ENCODE assay signal across 24 mouse cellular contexts in genomic region chr2:140042081-140042480, GRCm38 (mm10). TPM values are rescaled to one million over a fixed set of nuclear protein-coding genes. Genes with fewer than 3 reads are reported as not detected.
DNase-seq lines count a peak whose midpoint lies in the region; ATAC-seq and TF ChIP-seq lines count a peak whose summit lies in the region.
"Had no signal": no experiment of that assay in that cellular context is flagged by ENCODE, and none has a peak within 500 bp of the region (broad histone marks: within the 10 kb centered on the region; RNA-seq: fewer than 3 reads in every experiment).

No protein-coding gene starts in this region.

- no peak for DNase-seq in heart, postnatal 0 days (ENCODE audit: low spot score)
- DNase-seq in heart, adult 8-10 months (ENCODE audit: low spot score) = no peak
- DNase-seq in induced T-regulatory cell, adult 2 months (ENCODE audit: low read depth) = peak; percentile 80
- DNase-seq in thymus, adult 18-20 months = peak; percentile 31 to 55
- DNase-seq in thymus, postnatal 36 days = peak; percentile 56 to 66
- DNase-seq in adrenal gland, adult 8-10 months = no peak
- no peak for DNase-seq in stomach, postnatal 0 days (ENCODE audit: low spot score)
- no peak for DNase-seq in layer of hippocampus, postnatal 14 days (ENCODE audit: low spot score in 2 of 2)
- DNase-seq: adrenal gland, postnatal 25 days; cerebellum, adult 9-11 months; forebrain, postnatal 0 days; gastrocnemius, postnatal 36 days; kidney, adult 9 months; kidney, postnatal 36 days; layer of hippocampus, adult 9-11 months; liver; right cerebral cortex, postnatal 25 days had no signal

- no peak overlapping the region for H3K4me2 ChIP-seq in heart, postnatal 0 days (ENCODE audit: low read depth, low read length)
- H3K4me2 ChIP-seq in stomach, postnatal 0 days (replicated peaks; ENCODE audit: low read depth) = no peak overlapping the region
- H3K4me2 ChIP-seq: embryonic facial prominence, embryonic 15.5 days; hindbrain, embryonic 15.5 days had no signal

- WGBS in heart, postnatal 0 days = 90% methylated on average over 10 of the region's 10 CpGs
- 96% methylated on average over 10 of the region's 10 CpGs for WGBS in stomach, postnatal 0 days

- no peak overlapping the region for H3K4me3 ChIP-seq in heart, postnatal 0 days (ENCODE audit: low read depth, low read length)
- no peak overlapping the region for H3K4me3 ChIP-seq in stomach, postnatal 0 days (ENCODE audit: low read depth, low read length)
- H3K4me3 ChIP-seq: embryonic facial prominence, embryonic 15.5 days; heart, adult 2 months; hindbrain, embryonic 15.5 days; left cerebral cortex, adult 2 months; limb, embryonic 10.5 days had no signal

- 0 out of 2 replicates have a peak overlapping the region, but pooled peaks have one; percentile 6 for H3K27ac ChIP-seq in heart, postnatal 0 days (ENCODE audit: low read depth)
- no peak overlapping the region for H3K27ac ChIP-seq in stomach, postnatal 0 days (replicated peaks)
- H3K27ac ChIP-seq: embryonic facial prominence, embryonic 15.5 days; heart, adult 2 months; hindbrain, embryonic 15.5 days; left cerebral cortex, adult 2 months; limb, embryonic 10.5 days had no signal

- peaks cover 13% of the 10 kb centered on the region; the same call in 1 of the 2 replicates for H3K36me3 ChIP-seq in heart, postnatal 0 days (replicated peaks; ENCODE audit: control insufficient read depth, insufficient read depth, low read length)
- peaks cover 4% of the 10 kb centered on the region; the same call in 1 of the 2 replicates for H3K36me3 ChIP-seq in stomach, postnatal 0 days (ENCODE audit: control insufficient read depth, insufficient read depth, low read length)

- H3K9me3 ChIP-seq in heart, postnatal 0 days (replicated peaks; ENCODE audit: control insufficient read depth, low read length) = no peaks in the 10 kb centered on the region
- H3K9me3 ChIP-seq in stomach, postnatal 0 days (ENCODE audit: control insufficient read depth, low read length) = no peaks in the 10 kb centered on the region
- H3K9me3 ChIP-seq: embryonic facial prominence, embryonic 15.5 days; hindbrain, embryonic 15.5 days; limb, embryonic 10.5 days had no signal

- H3K4me1 ChIP-seq in heart, postnatal 0 days (ENCODE audit: control insufficient read depth, insufficient read depth) = no peaks in the 10 kb centered on the region
- H3K4me1 ChIP-seq in stomach, postnatal 0 days (replicated peaks; ENCODE audit: control insufficient read depth, insufficient read depth) = no peaks in the 10 kb centered on the region
- H3K4me1 ChIP-seq: embryonic facial prominence, embryonic 15.5 days; hindbrain, embryonic 15.5 days; limb, embryonic 10.5 days had no signal

- no peak for TF ChIP-seq EP300 in heart, postnatal 0 days (IDR thresholded peaks at IDR 0.05; ENCODE audit: low read depth)
- no peak for TF ChIP-seq EP300 in stomach, postnatal 0 days (optimal IDR thresholded peaks at IDR 0.05)

- no peak for TF ChIP-seq CTCF in heart, postnatal 0 days (IDR thresholded peaks at IDR 0.05; ENCODE audit: low read depth)
- TF ChIP-seq CTCF in stomach, postnatal 0 days (IDR thresholded peaks at IDR 0.05; ENCODE audit: low read depth) = no peak

- H3K9ac ChIP-seq in heart, postnatal 0 days (replicated peaks; ENCODE audit: low read depth, low read length) = no peak overlapping the region
- no peak overlapping the region for H3K9ac ChIP-seq in stomach, postnatal 0 days (ENCODE audit: low read length)
- H3K9ac ChIP-seq: embryonic facial prominence, embryonic 15.5 days; forebrain, postnatal 0 days; hindbrain, embryonic 15.5 days had no signal

- no peaks in the 10 kb centered on the region for H3K27me3 ChIP-seq in heart, postnatal 0 days (ENCODE audit: control insufficient read depth, insufficient read depth, low read length)
- no peaks in the 10 kb centered on the region for H3K27me3 ChIP-seq in stomach, postnatal 0 days (ENCODE audit: control insufficient read depth, insufficient read depth, low read length)
- H3K27me3 ChIP-seq: embryonic facial prominence, embryonic 15.5 days; hindbrain, embryonic 15.5 days had no signal

- ATAC-seq in heart, postnatal 0 days (ENCODE audit: insufficient read depth, low read depth) = no peak
- no peak for ATAC-seq in stomach, postnatal 0 days (ENCODE audit: low FRiP score, low TSS enrichment)
- ATAC-seq: forebrain, postnatal 0 days; intestine, embryonic 16.5 days; midbrain, embryonic 16.5 days had no signal

RNA-seq across cellular contexts. Expression of gene Tasp1, which starts 24.5 kb away (rescaled TPM):
- 1.2 and 4.9 TPM in 2 replicates for total RNA-seq in heart, postnatal 0 days (2014; rRNA removed; ENCODE audit: low replicate concordance)
- polyA plus RNA-seq in heart, postnatal 0 days (2015; fragmentation: Nextera tagmentation; extraction: Ambion mirVana) = 9.6 and 10.7 TPM in 2 replicates
- 1 to 10 TPM; 6.6 to 7.8 (median 7.0) TPM for total RNA-seq in heart, adult 8-10 months (2022)
- 10 to 100 TPM in 3 of 4 experiments, 1 to 10 TPM in 1; 8.7 to 14.1 (median 12.5) TPM for total RNA-seq in adrenal gland, adult 8-10 months (2022)
- polyA plus RNA-seq in stomach, postnatal 0 days (2015; fragmentation: Nextera tagmentation; extraction: Ambion mirVana) = 13.8 and 14.7 TPM in 2 replicates
- 10 to 100 TPM; 29.6 to 30.3 TPM for total RNA-seq in layer of hippocampus, postnatal 14 days (2021)

Comparison
In these comparisons a context has a peak if more than half of its experiments do, and no peak if none do; other contexts are left out.
1. DNase-seq: peak in induced T-regulatory cell, adult 2 months (single experiment), thymus, adult 18-20 months (2 of 2) and thymus, postnatal 36 days (2 of 2); none in heart, postnatal 0 days (single experiment), heart, adult 8-10 months (single experiment), adrenal gland, adult 8-10 months (single experiment), stomach, postnatal 0 days (single experiment) and layer of hippocampus, postnatal 14 days (0 of 2).